Mouse (Mus musculus): ENCODE results near the gene Ptpn5. TPM values are rescaled to one million over a fixed set of nuclear protein-coding genes. Genes with fewer than 3 reads are reported as not detected.

Gene Ptpn5
- 0.01 and 0.03 TPM in 2 replicates for polyA plus RNA-seq (2012; rRNA removed)

GRCm38 (mm10) chr7:47133331-47133730 lies at the start of gene Ptpn5:
Gene Ptpn5, minus strand, starts transcription at chr7:47133684.

GRCm38 (mm10) chr7:47050366-47050765 lies 83.1 kb downstream of the Ptpn5 start, which contains the start of gene Tmem86a:
Gene Tmem86a, plus strand, starts transcription at chr7:47050601.

Other genes with a start within 250 kb of the Ptpn5 start
- gene Tsg101, start 213.7 kb downstream of the Ptpn5 start, polyA plus RNA-seq (2012; rRNA removed), result 19.0 and 20.1 TPM in 2 replicates
- gene Uevld, start 175.2 kb downstream of the Ptpn5 start, polyA plus RNA-seq (2012; rRNA removed), result 3.6 and 4.1 TPM in 2 replicates
- gene Gm9999, start 150.1 kb downstream of the Ptpn5 start, polyA plus RNA-seq (2012; rRNA removed), result not detected in 2 replicates
- 4.8 and 5.1 TPM in 2 replicates for gene Spty2d1, start 125.3 kb downstream of the Ptpn5 start, polyA plus RNA-seq (2012; rRNA removed)
- 13.4 and 14.7 TPM in 2 replicates for gene Tmem86a, start 83.1 kb downstream of the Ptpn5 start, polyA plus RNA-seq (2012; rRNA removed)
- not detected in 2 replicates for gene Mrgpra6, start 71.2 kb upstream of the Ptpn5 start, polyA plus RNA-seq (2012; rRNA removed)
- not detected in 2 replicates for gene Mrgpra9, start 119.2 kb upstream of the Ptpn5 start, polyA plus RNA-seq (2012; rRNA removed)
- gene Mrgpra1, start 220.6 kb upstream of the Ptpn5 start, polyA plus RNA-seq (2012; rRNA removed), result not detected in 2 replicates